Mouse (Mus musculus) limb, embryonic 10.5 days (tissue): ENCODE measurements around the gene Clec2l. TPM values are rescaled to one million over a fixed set of nuclear protein-coding genes. Genes with fewer than 3 reads are reported as not detected.
"Not testable (repeated sequence)": the region's sequence is repeated elsewhere in the genome, so short reads cannot be mapped to it uniquely, and the experiment has no call there.

Experiments used
- DNase-seq: peaks from one replicate; pipeline ENCODE4 v3.0.0-alpha.2; 2017; ENCODE audit warnings: low spot score
- H3K27ac ChIP-seq: fragments of 300-500 bp; sonication (generic); 2 replicates; pipeline ENCODE4 v1.5.1; 2016; ENCODE audit warnings: mild to moderate bottlenecking
- H3K27me3 ChIP-seq: fragments of 300-500 bp; sonication (generic); 2 replicates; pipeline ENCODE4 v1.6.1; 2016; ENCODE audit warnings: low read depth, mild to moderate bottlenecking; ENCODE audit not compliant: poor library complexity, severe bottlenecking
- H3K36me3 ChIP-seq: fragments of 300-500 bp; sonication (generic); 2 replicates; pipeline ENCODE4 v1.6.1; 2016; ENCODE audit warnings: mild to moderate bottlenecking, moderate library complexity
- H3K4me1 ChIP-seq: fragments of 300-500 bp; sonication (generic); 2 replicates; pipeline ENCODE4 v1.6.1; 2016
- H3K4me3 ChIP-seq: fragments of 300-500 bp; sonication (generic); 2 replicates; pipeline ENCODE4 v1.5.1; 2016; ENCODE audit warnings: mild to moderate bottlenecking, moderate library complexity
- H3K9me3 ChIP-seq: fragments of 300-500 bp; sonication (generic); replicated peaks from 2 replicates; pipeline ENCODE4 v1.6.1; 2016; ENCODE audit warnings: mild to moderate bottlenecking
- WGBS: fragments of 180-500 bp; shearing (Covaris S2); methylation state at CpG from one replicate; pipeline ENCODE4 v1.1.7; 2016; 5-methylcytosine and 5-hydroxymethylcytosine counted together
- polyA plus RNA-seq: library from polyadenylated mRNA; unstranded; fragments of >200 nt; fragmentation: Nextera tagmentation; extraction: Ambion mirVana; gene quantifications from 2 replicates; pipeline ENCODE4 v1.2.1, GENCODE M21; 2016

Gene Clec2l
- polyA plus RNA-seq, 1 experiment from 2014 or later, result 0.35 TPM

- H3K9me3 ChIP-seq, result no peaks in the 10 kb centered on the region
- WGBS, result 83% methylated on average over 11 of the region's 11 CpGs
- no peak overlapping the region for H3K4me3 ChIP-seq
- H3K27ac ChIP-seq, result no peak overlapping the region
- H3K36me3 ChIP-seq, result no peaks in the 10 kb centered on the region
- peaks cover 23% of the 10 kb centered on the region for H3K4me1 ChIP-seq
- DNase-seq, result no peak
- peaks cover 77% of the 10 kb centered on the region for H3K27me3 ChIP-seq
Observed at GRCm38 (mm10) chr6:38640401-38640800, 22.5 kb upstream of the Clec2l start.

- Histone ChIP-seq H3K36me3 (no peaks in the 10 kb centered on the region), H3K9me3 (no peaks in the 10 kb centered on the region), H3K4me1 (peaks cover 17% of the 10 kb centered on the region), H3K4me3 (no peak overlapping the region), H3K27me3 (peaks cover 69% of the 10 kb centered on the region), H3K27ac (no peak overlapping the region)
- DNase-seq, result no peak
- WGBS, result 78% methylated on average over 5 of the region's 5 CpGs
Observed at GRCm38 (mm10) chr6:38641228-38641627, 21.6 kb upstream of the Clec2l start.

DNA sequence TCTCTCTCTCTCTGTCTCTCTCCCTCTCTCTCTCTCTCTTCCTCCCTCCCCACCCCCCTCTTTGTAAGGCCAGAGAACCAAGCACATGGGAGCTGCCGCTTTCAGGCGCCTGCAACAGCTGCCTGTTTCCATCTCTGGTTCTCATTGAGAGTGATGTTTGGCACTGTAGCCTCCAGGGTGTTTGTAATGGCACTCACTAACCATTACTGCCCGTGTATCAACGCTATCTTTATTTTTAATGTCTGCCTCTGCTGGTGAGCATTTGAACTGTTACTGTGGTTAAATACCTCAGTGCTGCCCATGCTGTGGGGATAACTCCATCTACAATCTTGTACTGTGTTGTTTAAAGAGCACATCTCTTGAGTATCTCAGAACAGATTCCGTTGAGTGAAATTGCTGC, 21.2 kb upstream of the Clec2l start:
- Histone ChIP-seq H3K4me1 (peaks cover 13% of the 10 kb centered on the region), H3K4me3 (no peak overlapping the region), H3K27ac (no peak overlapping the region), H3K27me3 (peaks cover 64% of the 10 kb centered on the region), H3K9me3 (no peaks in the 10 kb centered on the region), H3K36me3 (no peaks in the 10 kb centered on the region)
- 61% methylated on average over 5 of the region's 5 CpGs for WGBS
- DNase-seq, result no peak

DNA sequence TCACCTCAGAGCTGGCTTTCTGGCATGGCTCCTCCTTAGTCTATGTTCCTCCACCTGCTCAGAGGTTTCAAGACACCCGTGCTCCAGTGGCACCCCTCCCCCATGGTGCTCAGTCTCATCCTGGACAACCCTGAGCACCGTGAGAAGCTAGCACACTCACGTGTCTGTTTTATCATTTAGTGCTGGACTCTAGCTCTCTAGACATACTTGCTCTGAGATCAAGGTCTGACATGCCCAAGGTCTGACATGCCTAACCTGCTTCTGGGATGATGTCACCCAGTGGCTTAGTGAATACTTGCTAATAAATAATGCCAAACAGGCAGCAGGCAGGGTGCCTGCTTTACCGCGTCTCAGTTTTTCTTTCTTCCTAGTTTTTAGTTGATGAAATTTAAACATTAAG, 20.3 kb upstream of the Clec2l start:
- H3K36me3 ChIP-seq, result no peaks in the 10 kb centered on the region
- no peaks in the 10 kb centered on the region for H3K9me3 ChIP-seq
- peaks cover 55% of the 10 kb centered on the region for H3K27me3 ChIP-seq
- WGBS, result 77% methylated on average over 5 of the region's 5 CpGs
- H3K4me1 ChIP-seq, result peaks cover 6% of the 10 kb centered on the region; the same call in 1 of the 2 replicates
- H3K27ac ChIP-seq, result no peak overlapping the region
- no peak for DNase-seq
- H3K4me3 ChIP-seq, result no peak overlapping the region

DNA sequence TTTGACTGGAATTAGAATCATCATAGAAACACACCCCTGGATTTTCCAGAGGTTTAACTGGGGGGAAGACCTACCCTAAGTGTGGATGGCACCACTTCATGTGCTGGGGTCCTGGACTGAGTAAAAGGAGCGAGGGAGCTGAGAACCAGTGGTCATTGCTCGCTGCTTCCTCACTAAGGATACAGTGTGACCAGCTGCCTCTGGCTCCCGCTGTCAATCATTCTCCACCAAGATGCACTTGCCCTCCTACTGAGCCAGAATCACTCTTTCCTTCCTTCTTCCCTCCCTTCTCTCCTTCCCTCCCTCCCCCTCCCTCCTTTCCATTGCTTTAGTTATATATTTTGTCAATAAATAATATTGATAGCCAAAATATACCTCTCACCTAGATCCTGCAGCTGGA, 19.8 kb upstream of the Clec2l start:
- DNase-seq, result no peak
- WGBS, result 74% methylated on average over 3 of the region's 3 CpGs
- Histone ChIP-seq H3K27me3 (peaks cover 50% of the 10 kb centered on the region), H3K36me3 (no peaks in the 10 kb centered on the region), H3K4me3 (no peak overlapping the region), H3K9me3 (no peaks in the 10 kb centered on the region), H3K4me1 (peaks cover 6% of the 10 kb centered on the region; the same call in 1 of the 2 replicates), H3K27ac (no peak overlapping the region)

DNA sequence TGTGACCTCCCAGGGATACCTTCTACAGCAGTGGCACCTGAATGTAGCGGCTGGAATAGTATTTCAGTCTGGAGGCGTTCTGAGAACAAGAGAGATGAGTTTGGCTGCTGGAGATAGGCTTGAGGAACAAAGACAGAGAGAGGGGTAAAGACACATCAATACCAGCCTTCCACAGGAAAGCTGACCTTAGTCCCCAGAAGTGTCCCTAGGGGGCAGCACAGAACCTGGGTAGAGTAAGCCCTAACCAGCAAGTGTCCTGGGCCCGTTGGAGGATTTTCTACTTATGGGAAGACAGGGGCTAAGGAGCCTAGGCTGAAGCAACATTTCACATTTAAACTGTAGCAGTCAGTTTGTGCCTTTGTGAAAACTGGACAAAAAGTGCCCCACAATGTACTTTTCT, 13.3 kb upstream of the Clec2l start:
- Histone ChIP-seq H3K27ac (no peak overlapping the region), H3K27me3 (no peaks in the 10 kb centered on the region), H3K9me3 (no peaks in the 10 kb centered on the region), H3K4me1 (no peaks in the 10 kb centered on the region), H3K36me3 (no peaks in the 10 kb centered on the region), H3K4me3 (no peak overlapping the region)
- no peak for DNase-seq
- 73% methylated on average over 3 of the region's 3 CpGs for whole genome bisulfite sequencing

- no peaks in the 10 kb centered on the region for H3K4me1 ChIP-seq
- peak; percentile 69 for DNase-seq
- H3K27ac ChIP-seq, result no peak overlapping the region
- no peaks in the 10 kb centered on the region for H3K27me3 ChIP-seq
- H3K4me3 ChIP-seq, result no peak overlapping the region
- WGBS, result 44% methylated on average over 14 of the region's 14 CpGs
- H3K9me3 ChIP-seq, result no peaks in the 10 kb centered on the region
- H3K36me3 ChIP-seq, result no peaks in the 10 kb centered on the region
Observed at GRCm38 (mm10) chr6:38650263-38650937, 12.5 kb upstream of the Clec2l start.

- DNase-seq, result no peak
- no peak overlapping the region for H3K27ac ChIP-seq
- peaks cover 5% of the 10 kb centered on the region; the same call in 1 of the 2 replicates for H3K4me1 ChIP-seq
- WGBS, result 57% methylated on average over 4 of the region's 4 CpGs
- peaks cover 63% of the 10 kb centered on the region for H3K27me3 ChIP-seq
- no peaks in the 10 kb centered on the region for H3K36me3 ChIP-seq
- H3K4me3 ChIP-seq, result no peak overlapping the region
- no peaks in the 10 kb centered on the region for H3K9me3 ChIP-seq
Observed at GRCm38 (mm10) chr6:38661626-38662025, 1.2 kb upstream of the Clec2l start.

GRCm38 (mm10) chr6:38669580-38669979, 6.7 kb downstream of the Clec2l start:
- Histone ChIP-seq H3K36me3 (no peaks in the 10 kb centered on the region), H3K27ac (no peak overlapping the region), H3K9me3 (no peaks in the 10 kb centered on the region), H3K4me1 (no peaks in the 10 kb centered on the region), H3K27me3 (peaks cover 23% of the 10 kb centered on the region), H3K4me3 (no peak overlapping the region)
- WGBS, result 61% methylated on average over 6 of the region's 6 CpGs
- peak; percentile 30 for DNase-seq

- H3K9me3 ChIP-seq, H3K4me1 ChIP-seq, H3K27ac ChIP-seq, H3K4me3 ChIP-seq, DNase-seq, H3K36me3 ChIP-seq: not testable (repeated sequence)
- 76% methylated on average over 1 of the region's 1 CpGs for WGBS
- H3K27me3 ChIP-seq, result peaks cover 14% of the 10 kb centered on the region
Observed at GRCm38 (mm10) chr6:38670488-38670887, 7.6 kb downstream of the Clec2l start.

DNA sequence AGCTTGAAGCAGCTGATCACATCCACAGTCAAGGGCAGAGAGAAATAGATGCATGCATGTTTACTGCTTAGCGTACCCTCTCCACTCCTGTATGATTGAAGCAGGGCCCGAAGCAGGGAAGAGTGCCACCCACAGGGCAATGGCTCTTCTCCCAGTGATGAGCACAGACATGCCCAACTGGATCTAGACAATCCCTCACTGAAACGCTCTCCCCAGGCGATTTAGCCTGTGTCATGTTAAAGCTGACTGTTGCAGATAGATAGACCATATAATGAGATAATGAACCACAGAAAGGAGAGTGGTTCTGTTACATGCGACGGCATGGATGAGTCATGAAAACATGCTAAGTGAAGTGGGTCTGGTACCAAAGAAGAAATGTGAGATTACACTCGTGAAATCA, 8.4 kb downstream of the Clec2l start:
- no peaks in the 10 kb centered on the region for H3K4me1 ChIP-seq
- no peaks in the 10 kb centered on the region for H3K9me3 ChIP-seq
- DNase-seq, result no peak
- H3K4me3 ChIP-seq, result no peak overlapping the region
- WGBS, result 82% methylated on average over 7 of the region's 7 CpGs
- peaks cover 6% of the 10 kb centered on the region; the same call in 1 of the 2 replicates for H3K27me3 ChIP-seq
- H3K36me3 ChIP-seq, result no peaks in the 10 kb centered on the region
- H3K27ac ChIP-seq, result no peak overlapping the region

- no peak for DNase-seq
- no peaks in the 10 kb centered on the region for H3K4me1 ChIP-seq
Observed at GRCm38 (mm10) chr6:38672011-38672410, 9.1 kb downstream of the Clec2l start.

GRCm38 (mm10) chr6:38676217-38676616, 13.3 kb downstream of the Clec2l start:
- no peak for DNase-seq
- no peak overlapping the region for H3K4me3 ChIP-seq
- no peak overlapping the region for H3K27ac ChIP-seq
- H3K4me1 ChIP-seq, result 0 out of 2 replicates have a peak, but pooled peaks cover 3% of the 10 kb centered on the region
- 82% methylated on average over 6 of the region's 6 CpGs for WGBS
- no peaks in the 10 kb centered on the region for H3K36me3 ChIP-seq
- no peaks in the 10 kb centered on the region for H3K27me3 ChIP-seq
- H3K9me3 ChIP-seq, result no peaks in the 10 kb centered on the region

More at GRCm38 (mm10) chr6:38672011-38672410, 9.1 kb downstream of the Clec2l start:
- H3K27ac ChIP-seq, result no peak overlapping the region
- H3K36me3 ChIP-seq, result no peaks in the 10 kb centered on the region
- H3K27me3 ChIP-seq, result 0 out of 2 replicates have a peak, but pooled peaks cover under 1% of the 10 kb centered on the region
- H3K9me3 ChIP-seq, result no peaks in the 10 kb centered on the region
- no peak overlapping the region for H3K4me3 ChIP-seq
- 90% methylated on average over 3 of the region's 3 CpGs for WGBS

- H3K4me3 ChIP-seq, result no peak overlapping the region
- no peaks in the 10 kb centered on the region for H3K36me3 ChIP-seq
- 0 out of 2 replicates have a peak, but pooled peaks cover 3% of the 10 kb centered on the region for H3K4me1 ChIP-seq
- no peak for DNase-seq
- H3K9me3 ChIP-seq, result no peaks in the 10 kb centered on the region
- no peaks in the 10 kb centered on the region for H3K27me3 ChIP-seq
- 86% methylated on average over 14 of the region's 14 CpGs for WGBS
- no peak overlapping the region for H3K27ac ChIP-seq
Observed at GRCm38 (mm10) chr6:38676723-38677122, 13.9 kb downstream of the Clec2l start.
